Mouse (Mus musculus): ENCODE results near the gene Fundc1. TPM values are rescaled to one million over a fixed set of nuclear protein-coding genes. Genes with fewer than 3 reads are reported as not detected.
A peak's percentile ranks its signal among the peaks of the same experiment; 100 is the strongest.

Fundc1 gene
- polyA plus RNA-seq, 1 experiment from 2014 or later = 40.1 TPM

DNA sequence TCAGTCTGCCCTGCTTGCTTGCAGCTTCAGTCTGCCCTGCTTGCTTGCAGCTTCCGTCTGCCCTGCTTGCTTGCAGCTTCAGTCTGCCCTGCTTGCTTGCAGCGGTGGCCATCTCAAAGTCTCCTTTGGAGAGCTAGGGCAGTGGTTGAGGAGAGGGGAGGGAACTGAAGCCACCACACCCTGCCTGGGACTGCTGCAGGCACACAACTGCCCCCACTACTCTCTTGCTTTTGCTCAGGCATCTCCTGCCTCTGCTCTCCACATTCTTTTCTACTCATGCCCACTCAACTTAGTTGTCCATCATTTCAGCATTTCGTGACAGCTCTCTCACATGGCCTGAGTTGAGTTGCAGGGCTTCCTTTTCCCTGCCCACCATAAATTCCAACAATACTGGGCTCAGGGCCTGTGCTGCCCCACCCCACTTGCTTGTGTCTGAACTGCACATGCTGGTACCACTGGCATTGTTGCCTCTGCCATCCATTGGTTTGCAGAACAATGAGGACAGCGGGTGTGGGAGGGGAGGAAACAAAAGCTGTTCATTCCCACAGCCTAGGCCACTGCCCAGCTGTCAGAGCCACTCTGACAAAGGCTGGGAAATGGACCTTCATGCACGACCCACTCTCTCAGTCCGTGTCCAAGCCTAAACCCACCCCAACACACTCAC, 24.9 kb downstream of the Fundc1 start:
- Histone ChIP-seq H3K36me3 (no peaks in the 10 kb centered on the region), H3K4me1 (peaks cover 18% of the 10 kb centered on the region), H3K27ac (replicated peaks) (peak overlapping the region; percentile 85), H3K4me3 (peak overlapping the region; percentile 16; the same call in 1 of the 2 replicates), H3K9me3 (replicated peaks) (no peaks in the 10 kb centered on the region), H3K27me3 (ENCODE audit: low read depth, poor library complexity, severe bottlenecking) (no peaks in the 10 kb centered on the region)
- DNase-seq (ENCODE audit: low spot score) = peak; percentile 33
- WGBS = 20% methylated on average over 6 of the region's 6 CpGs

DNA sequence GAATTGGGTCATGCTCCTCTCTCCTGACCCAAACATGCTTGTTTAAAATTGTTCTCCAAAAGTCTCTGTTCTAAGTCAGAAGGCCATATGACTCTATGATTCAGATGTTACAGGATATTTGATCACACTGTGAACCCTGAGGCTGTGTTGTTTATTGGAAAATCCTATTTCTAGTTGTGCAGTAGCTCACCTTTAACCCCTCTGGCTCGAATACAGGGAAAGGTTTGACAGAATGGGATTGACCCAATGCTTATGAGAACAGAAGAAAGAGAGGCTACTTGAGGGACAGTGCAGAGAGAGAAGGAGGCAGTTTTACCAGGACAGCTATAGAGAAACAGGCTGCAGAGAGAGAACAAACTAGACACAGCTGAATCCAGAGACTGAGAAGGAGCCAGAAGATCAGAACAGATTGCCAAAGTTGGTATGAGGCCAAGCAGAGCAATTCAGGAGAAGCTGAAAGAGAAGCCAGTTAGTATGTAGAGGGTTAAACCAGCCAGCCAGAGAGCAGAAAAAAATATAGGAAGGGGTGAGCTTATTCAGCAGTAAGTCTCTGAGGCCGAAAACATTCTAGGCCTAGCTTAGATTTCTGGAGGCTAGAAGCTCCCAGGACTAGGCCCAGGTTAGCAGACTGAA, 27.1 kb downstream of the Fundc1 start:
- no peak for DNase-seq (ENCODE audit: low spot score)
- Histone ChIP-seq H3K27ac (replicated peaks) (no peak overlapping the region), H3K4me3 (no peak overlapping the region), H3K27me3 (ENCODE audit: low read depth, poor library complexity, severe bottlenecking) (no peaks in the 10 kb centered on the region), H3K36me3 (no peaks in the 10 kb centered on the region), H3K4me1 (peaks cover 18% of the 10 kb centered on the region), H3K9me3 (replicated peaks) (no peaks in the 10 kb centered on the region)
- 53% methylated on average over 2 of the region's 2 CpGs for WGBS

DNA sequence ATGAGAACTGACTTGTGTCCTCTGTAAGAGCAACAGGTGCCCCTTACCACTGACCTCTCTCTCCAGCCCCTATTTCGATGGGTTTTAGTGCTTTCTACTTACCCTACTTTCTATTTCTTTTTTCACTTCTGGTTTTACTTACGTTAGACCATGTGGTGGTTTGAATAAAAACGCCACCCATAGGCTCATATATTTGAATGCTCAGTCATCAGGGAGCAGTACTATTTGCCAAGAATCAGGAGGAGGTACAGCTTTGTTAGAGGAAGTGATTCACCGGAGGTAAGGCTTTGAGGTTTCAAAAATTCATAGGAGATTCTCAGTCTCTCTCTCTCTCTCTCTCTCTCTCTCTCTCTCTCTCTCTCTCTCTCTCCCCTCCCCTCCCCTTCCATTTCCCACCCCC, 34.4 kb downstream of the Fundc1 start:
- no peak overlapping the region for H3K4me3 ChIP-seq
- no peaks in the 10 kb centered on the region for H3K36me3 ChIP-seq
- no peaks in the 10 kb centered on the region for H3K9me3 ChIP-seq (replicated peaks)
- no peaks in the 10 kb centered on the region for H3K4me1 ChIP-seq
- H3K27me3 ChIP-seq (ENCODE audit: low read depth, poor library complexity, severe bottlenecking) = no peaks in the 10 kb centered on the region
- H3K27ac ChIP-seq (replicated peaks) = no peak overlapping the region
- DNase-seq (ENCODE audit: low spot score) = no peak
- WGBS = 91% methylated on average over 4 of the region's 4 CpGs

DNA sequence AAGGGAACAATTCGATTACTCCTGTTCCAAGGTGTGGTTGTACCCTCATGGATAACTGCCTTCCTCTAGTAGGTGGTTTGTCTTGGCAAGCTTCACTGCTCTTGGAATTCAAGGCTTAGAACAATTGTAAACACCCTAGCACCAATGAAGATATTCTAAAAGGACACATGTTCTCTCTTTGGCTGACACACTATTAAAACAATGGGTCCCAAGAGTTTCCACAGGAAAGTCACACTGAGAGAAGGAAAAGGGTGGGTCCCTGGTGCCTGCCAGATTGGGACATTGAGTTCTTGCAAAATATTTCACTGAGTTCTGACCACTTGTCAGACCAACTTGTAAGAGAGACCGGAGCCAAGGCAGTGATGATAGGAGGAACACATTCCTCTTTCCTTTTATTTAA, 45.1 kb downstream of the Fundc1 start:
- Histone ChIP-seq H3K4me1 (peaks cover 14% of the 10 kb centered on the region), H3K4me3 (no peak overlapping the region), H3K27ac (replicated peaks) (no peak overlapping the region), H3K36me3 (no peaks in the 10 kb centered on the region), H3K27me3 (ENCODE audit: low read depth, poor library complexity, severe bottlenecking) (no peaks in the 10 kb centered on the region), H3K9me3 (replicated peaks) (no peaks in the 10 kb centered on the region; the same call in 1 of the 2 replicates)
- 83% methylated on average over 2 of the region's 2 CpGs for whole genome bisulfite sequencing
- no peak for DNase-seq (ENCODE audit: low spot score)

- Histone ChIP-seq H3K4me3 (no peak overlapping the region), H3K27me3 (ENCODE audit: low read depth, poor library complexity, severe bottlenecking) (no peaks in the 10 kb centered on the region), H3K36me3 (no peaks in the 10 kb centered on the region), H3K9me3 (replicated peaks) (no peaks in the 10 kb centered on the region), H3K4me1 (peaks cover 40% of the 10 kb centered on the region), H3K27ac (replicated peaks) (peak overlapping the region; percentile 78)
- WGBS = 11% methylated on average over 3 of the region's 3 CpGs
- peak; percentile 53 for DNase-seq (ENCODE audit: low spot score)
Measured at GRCm38 (mm10) chrX:17521221-17521716, 50.9 kb downstream of the Fundc1 start.

GRCm38 (mm10) chrX:17520086-17520485, 52.0 kb downstream of the Fundc1 start:
- H3K4me3 ChIP-seq = no peak overlapping the region
- no peak for DNase-seq (ENCODE audit: low spot score)
- peaks cover 40% of the 10 kb centered on the region for H3K4me1 ChIP-seq
- peak overlapping the region; percentile 75 for H3K27ac ChIP-seq (replicated peaks)
- H3K9me3 ChIP-seq (replicated peaks) = no peaks in the 10 kb centered on the region
- no peaks in the 10 kb centered on the region for H3K36me3 ChIP-seq
- H3K27me3 ChIP-seq (ENCODE audit: low read depth, poor library complexity, severe bottlenecking) = no peaks in the 10 kb centered on the region

DNA sequence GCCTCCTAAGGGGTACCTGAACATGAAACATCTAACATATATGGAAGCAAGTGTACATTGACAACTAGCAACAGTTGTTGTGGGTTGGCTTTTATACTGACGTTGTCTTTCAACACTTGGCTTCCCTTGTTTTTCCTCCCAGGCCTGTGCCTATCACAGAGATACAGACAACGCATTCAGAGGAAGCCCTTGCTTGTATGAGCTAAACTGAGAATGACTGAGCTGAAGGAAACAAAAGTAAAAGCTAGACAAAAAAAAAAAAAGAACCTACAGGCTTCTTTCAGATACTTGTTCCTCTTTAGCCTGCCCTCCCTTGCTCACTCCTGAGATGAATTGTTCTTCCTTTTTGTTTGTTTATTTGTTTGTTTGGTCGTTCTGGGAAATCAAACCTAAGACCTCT, 58.1 kb downstream of the Fundc1 start:
- no peaks in the 10 kb centered on the region for H3K36me3 ChIP-seq
- no peaks in the 10 kb centered on the region for H3K4me1 ChIP-seq
- no peaks in the 10 kb centered on the region for H3K9me3 ChIP-seq (replicated peaks)
- no peaks in the 10 kb centered on the region for H3K27me3 ChIP-seq (ENCODE audit: low read depth, poor library complexity, severe bottlenecking)
- no peak for DNase-seq (ENCODE audit: low spot score)
- H3K4me3 ChIP-seq = no peak overlapping the region
- WGBS = 75% methylated on average over 3 of the region's 3 CpGs
- H3K27ac ChIP-seq (replicated peaks) = no peak overlapping the region

- 76% methylated on average over 3 of the region's 3 CpGs for WGBS
- no peak for DNase-seq (ENCODE audit: low spot score)
- Histone ChIP-seq H3K4me3 (no peak overlapping the region), H3K27me3 (ENCODE audit: low read depth, poor library complexity, severe bottlenecking) (no peaks in the 10 kb centered on the region), H3K4me1 (no peaks in the 10 kb centered on the region), H3K9me3 (replicated peaks) (no peaks in the 10 kb centered on the region), H3K36me3 (no peaks in the 10 kb centered on the region), H3K27ac (replicated peaks) (no peak overlapping the region)
Measured at GRCm38 (mm10) chrX:17512021-17512602, 60.0 kb downstream of the Fundc1 start.

All from midbrain, embryonic 10.5 days (tissue).